Mouse (Mus musculus) cerebellum, postnatal 25 days (tissue): ENCODE data around the gene Polr2a.
A peak's percentile ranks its signal among the peaks of the same experiment; 100 is the strongest.
"Not testable (repeated sequence)": the region's sequence is repeated elsewhere in the genome, so short reads cannot be mapped to it uniquely, and the experiment has no call there.

Experiments used
- DNase-seq, 2 experiments: peaks; one replicate each; pipeline ENCODE4 v3.0.0; 2021; ENCODE audit warnings: mixed read lengths in 2 of 2

Polr2a gene

GRCm38 (mm10) chr11:69703814-69704612 is 54.4 kb downstream of the Polr2a start:
- no peak for DNase-seq

- not testable (repeated sequence) for DNase-seq
These were observed 55.1 kb downstream of the Polr2a start for GRCm38 (mm10) chr11:69703381-69703780.

DNA sequence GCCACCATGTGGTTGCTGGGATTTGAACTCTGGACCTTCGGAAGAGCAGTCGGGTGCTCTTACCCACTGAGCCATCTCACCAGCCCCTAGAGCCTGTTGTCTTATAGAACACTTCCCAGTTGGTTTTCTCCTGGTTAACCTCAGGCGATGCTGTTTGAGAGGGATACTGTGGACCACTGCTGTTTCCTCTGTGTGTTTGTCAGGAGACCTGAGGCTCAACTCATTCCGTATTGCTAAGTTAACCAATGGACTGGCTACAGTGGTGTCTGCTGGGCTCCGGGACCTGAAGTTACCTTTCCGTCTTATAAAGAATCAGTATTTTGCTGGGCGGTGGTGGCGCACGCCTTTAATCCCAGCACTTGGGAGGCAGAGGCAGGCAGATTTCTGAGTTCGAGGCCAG is 55.6 kb downstream of the Polr2a start:
- not testable (repeated sequence) for DNase-seq

- DNase-seq, result no peak
These were observed 58.8 kb downstream of the Polr2a start for GRCm38 (mm10) chr11:69699595-69699994.

GRCm38 (mm10) chr11:69698574-69698973 is 59.9 kb downstream of the Polr2a start:
- DNase-seq, result no peak

GRCm38 (mm10) chr11:69697396-69697795 is 61.0 kb downstream of the Polr2a start:
- no peak for DNase-seq

DNA sequence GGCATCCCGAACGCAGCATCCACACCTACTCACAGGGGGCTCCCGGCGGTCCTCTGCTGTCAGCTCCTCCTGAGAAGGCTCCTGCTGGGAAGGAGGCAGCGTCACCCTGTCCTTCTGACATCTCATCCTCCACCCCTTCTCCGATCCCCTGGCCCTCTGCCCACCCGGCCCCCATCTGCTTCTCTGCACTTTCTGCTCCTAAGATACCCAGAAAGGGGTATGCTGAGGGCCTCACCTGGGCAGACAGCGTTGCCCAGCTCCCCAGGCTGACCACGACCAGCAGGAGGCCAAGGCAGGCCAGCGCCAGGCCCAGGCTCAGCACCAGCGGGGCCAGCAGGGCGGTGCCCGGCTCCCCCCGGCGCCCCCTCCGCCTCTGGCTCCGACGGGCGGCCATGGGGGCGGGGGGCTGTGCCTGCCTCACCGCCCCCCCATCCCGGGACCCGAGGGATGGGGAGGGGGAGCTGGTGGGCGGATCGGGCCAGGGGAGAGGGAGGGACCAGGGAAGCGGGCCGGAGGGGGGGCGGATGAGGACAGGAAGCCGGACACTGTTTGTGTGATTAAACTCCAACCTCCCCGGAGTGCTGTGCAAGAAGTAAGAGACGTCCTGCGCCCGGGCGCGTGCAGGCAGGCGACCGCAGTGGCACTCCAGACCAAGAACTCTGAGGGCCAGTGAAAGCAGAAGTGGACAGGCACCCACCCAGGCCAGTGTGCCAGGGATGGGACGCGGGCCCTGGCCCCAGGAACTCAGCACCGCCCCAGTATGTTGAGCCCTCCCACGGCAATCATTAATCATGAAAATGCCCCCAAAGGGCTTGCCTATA is 62.9 kb downstream of the Polr2a start, which contains the start of the genes Tnfsf12 and Tnfsfm13:
Gene Tnfsf12, minus strand, starts transcription at position 489 of the 821 bp plus-strand sequence.
Gene Tnfsfm13, minus strand, starts transcription at position 738 of the 821 bp plus-strand sequence.
- peak; percentile 78 to 79 for DNase-seq

DNA sequence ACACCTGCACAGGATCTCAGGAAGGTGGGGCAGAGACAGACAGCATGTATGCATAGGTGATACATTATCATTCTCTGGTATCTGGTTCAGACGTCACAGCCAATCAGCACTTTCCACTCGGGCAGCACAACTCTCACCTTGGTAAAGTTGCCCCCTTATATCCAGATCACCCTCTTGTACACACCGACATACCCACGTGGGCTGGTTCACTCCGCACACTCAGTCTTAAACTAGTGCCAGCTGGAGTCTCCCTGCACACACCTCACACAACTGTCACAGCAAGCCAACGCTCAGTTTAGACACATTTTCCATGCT is 63.4 kb downstream of the Polr2a start:
- DNase-seq, result no peak

GRCm38 (mm10) chr11:69693421-69693965 is 64.9 kb downstream of the Polr2a start:
- DNase-seq, result no peak

- no peak for DNase-seq
These were observed 65.6 kb downstream of the Polr2a start for GRCm38 (mm10) chr11:69692863-69693262.

- DNase-seq, result no peak
These were observed 66.1 kb downstream of the Polr2a start for GRCm38 (mm10) chr11:69692196-69692811.

DNA sequence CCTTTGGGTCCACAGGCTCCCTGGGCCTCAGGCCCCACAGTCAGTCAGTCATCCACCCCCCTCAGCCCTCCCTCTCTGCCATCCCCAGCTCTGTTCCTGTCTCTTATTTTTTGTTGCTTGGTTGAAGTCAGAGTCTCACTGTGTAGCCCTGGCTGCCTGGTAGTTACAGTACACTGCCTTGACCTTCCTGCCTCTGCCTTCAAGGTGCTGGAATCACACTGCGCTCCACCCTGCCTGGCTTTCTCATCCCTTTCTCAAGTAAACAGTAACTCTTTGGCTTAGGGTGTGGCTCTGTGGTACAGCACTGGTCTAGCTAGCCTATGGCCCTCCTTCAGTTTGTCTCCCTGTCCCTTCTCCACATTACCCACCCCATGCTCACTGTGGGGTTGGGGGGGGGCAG is 68.5 kb downstream of the Polr2a start:
- no peak for DNase-seq

GRCm38 (mm10) chr11:69687061-69687460 is 71.4 kb downstream of the Polr2a start:
- peak in 1 of 2 experiments; percentile 50 for DNase-seq

- DNase-seq, result peak; percentile 88 to 91
These were observed 72.1 kb downstream of the Polr2a start for GRCm38 (mm10) chr11:69686377-69686776.

GRCm38 (mm10) chr11:69685526-69686148 is 72.8 kb downstream of the Polr2a start, which contains the start of gene Tnfsf13:
Gene Tnfsf13 (minus strand): TSS chr11:69685784.
- peak; percentile 86 to 88 for DNase-seq

DNA sequence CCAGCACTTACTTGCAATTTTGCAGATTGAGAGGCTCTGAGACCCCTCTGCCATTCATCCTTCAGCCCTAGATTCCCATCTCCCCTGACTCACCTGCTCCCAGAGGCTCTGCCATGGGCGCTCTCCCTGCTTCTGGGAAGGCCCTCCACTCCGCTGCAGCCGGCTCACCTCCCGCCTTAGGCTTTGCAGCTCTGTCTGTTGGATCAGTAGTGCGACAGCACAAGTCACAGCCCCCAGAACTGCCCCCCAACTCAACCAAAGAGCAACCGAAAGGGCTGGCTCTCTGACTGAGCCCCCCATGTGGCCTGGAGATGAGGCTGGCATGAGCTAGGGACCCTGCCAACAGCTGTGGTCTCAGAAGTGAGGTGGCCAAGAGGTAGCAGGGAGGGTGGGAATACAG is 73.5 kb downstream of the Polr2a start:
- peak; percentile 52 to 56 for DNase-seq

- peak; percentile 40 to 61 for DNase-seq
These were observed 74.2 kb downstream of the Polr2a start for GRCm38 (mm10) chr11:69684128-69684745.
